Mouse (Mus musculus) kidney, adult 2 months (tissue): ENCODE measurements around the gene Phlda1. TPM values are rescaled to one million over a fixed set of nuclear protein-coding genes. Genes with fewer than 3 reads are reported as not detected.

Source experiments
- DNase-seq: peaks from one replicate; pipeline ENCODE4 v3.0.0; 2021
- H3K27ac ChIP-seq: fragments of 200-500 bp; 2 replicates; pipeline ENCODE4 v1.5.1; 2012; ENCODE audit warnings: low read depth, low read length, control low read depth, inconsistent platforms; ENCODE audit not compliant: insufficient read depth
- H3K27me3 ChIP-seq: fragments of 200-500 bp; replicated peaks from 2 replicates; pipeline ENCODE4 v1.6.1; 2012; ENCODE audit warnings: mild to moderate bottlenecking, moderate library complexity, low read length, inconsistent platforms; ENCODE audit not compliant: control insufficient read depth, insufficient read depth
- H3K36me3 ChIP-seq: fragments of 200-500 bp; 2 replicates; pipeline ENCODE4 v1.6.1; 2012; ENCODE audit warnings: mild to moderate bottlenecking, moderate library complexity, low read length, inconsistent platforms; ENCODE audit not compliant: control insufficient read depth, insufficient read depth
- H3K4me1 ChIP-seq: fragments of 200-500 bp; 2 replicates; pipeline ENCODE4 v1.6.1; 2011; ENCODE audit warnings: low read length; ENCODE audit not compliant: control insufficient read depth, insufficient read depth
- H3K4me3 ChIP-seq: fragments of 200-500 bp; 2 replicates; pipeline ENCODE4 v1.5.1; 2011; ENCODE audit warnings: mild to moderate bottlenecking, low read depth, low read length, control low read depth; ENCODE audit not compliant: insufficient read depth
- CTCF ChIP-seq: fragments of 200-500 bp; conservative IDR thresholded peaks from 2 replicates; pipeline ENCODE4 v1.5.1; 2011; ENCODE audit warnings: low read depth, mild to moderate bottlenecking, control low read depth, low read length, moderate library complexity, mixed read lengths; ENCODE audit not compliant: insufficient read depth, insufficient read length
- POLR2A ChIP-seq: fragments of 200-500 bp; IDR thresholded peaks from one replicate; pipeline ENCODE4 v1.6.1; 2011; ENCODE audit warnings: low read depth, low read length, control low read depth
- WGBS: fragments of 180-500 bp; shearing (Covaris S2); methylation state at CpG from one replicate; pipeline ENCODE4 v1.1.7; 2018; 5-methylcytosine and 5-hydroxymethylcytosine counted together
- polyA plus RNA-seq: library from polyadenylated mRNA; depleted of rRNA; stranded (reverse); fragments of >200 nt; gene quantifications from 2 replicates; pipeline ENCODE4 v1.2.3, GENCODE M21; 2012

Phlda1 gene
- polyA plus RNA-seq, 1 experiment: 9.5 TPM

GRCm38 (mm10) chr10:111543781-111544260, 37.7 kb downstream of the Phlda1 start:
- no peak overlapping the region for H3K4me3 ChIP-seq
- H3K27ac ChIP-seq: no peak overlapping the region
- no peak for TF ChIP-seq POLR2A
- 17% methylated on average over 7 of the region's 7 CpGs for WGBS
- peak; percentile 76 for DNase-seq
- peaks cover 5% of the 10 kb centered on the region for H3K4me1 ChIP-seq
- H3K27me3 ChIP-seq: no peaks in the 10 kb centered on the region
- no peaks in the 10 kb centered on the region for H3K36me3 ChIP-seq

GRCm38 (mm10) chr10:111544311-111544710, 38.2 kb downstream of the Phlda1 start:
- Histone ChIP-seq H3K27me3 (no peaks in the 10 kb centered on the region), H3K4me1 (peaks cover 5% of the 10 kb centered on the region), H3K36me3 (no peaks in the 10 kb centered on the region), H3K27ac (no peak overlapping the region), H3K4me3 (no peak overlapping the region)
- WGBS: 90% methylated on average over 4 of the region's 4 CpGs
- DNase-seq: no peak
- no peak for TF ChIP-seq CTCF
- no peak for TF ChIP-seq POLR2A

- no peaks in the 10 kb centered on the region for H3K36me3 ChIP-seq
- TF ChIP-seq POLR2A: no peak
- TF ChIP-seq CTCF: no peak
- WGBS: 88% methylated on average over 4 of the region's 4 CpGs
- no peaks in the 10 kb centered on the region for H3K27me3 ChIP-seq
- H3K4me1 ChIP-seq: peaks cover 5% of the 10 kb centered on the region
- H3K4me3 ChIP-seq: no peak overlapping the region
- DNase-seq: no peak
- no peak overlapping the region for H3K27ac ChIP-seq
Measured at GRCm38 (mm10) chr10:111545648-111546047, 39.6 kb downstream of the Phlda1 start.

- Histone ChIP-seq H3K27me3 (no peaks in the 10 kb centered on the region), H3K4me3 (no peak overlapping the region), H3K4me1 (peaks cover 5% of the 10 kb centered on the region), H3K27ac (no peak overlapping the region), H3K36me3 (no peaks in the 10 kb centered on the region)
- no peak for TF ChIP-seq POLR2A
- TF ChIP-seq CTCF: no peak
- WGBS: 80% methylated on average over 10 of the region's 10 CpGs
- DNase-seq: no peak
Measured at GRCm38 (mm10) chr10:111547881-111548372, 41.8 kb downstream of the Phlda1 start.

- DNase-seq: no peak
- Histone ChIP-seq H3K27me3 (no peaks in the 10 kb centered on the region), H3K4me3 (no peak overlapping the region), H3K27ac (no peak overlapping the region), H3K4me1 (no peaks in the 10 kb centered on the region), H3K36me3 (no peaks in the 10 kb centered on the region)
- 69% methylated on average over 6 of the region's 6 CpGs for WGBS
- TF ChIP-seq POLR2A (no peak), CTCF (no peak)
Measured at GRCm38 (mm10) chr10:111550075-111550695, 44.1 kb downstream of the Phlda1 start.

- TF ChIP-seq POLR2A (no peak), CTCF (no peak)
- no peaks in the 10 kb centered on the region for H3K27me3 ChIP-seq
- no peaks in the 10 kb centered on the region for H3K36me3 ChIP-seq
- WGBS: 67% methylated on average over 7 of the region's 7 CpGs
- no peak overlapping the region for H3K4me3 ChIP-seq
- H3K27ac ChIP-seq: no peak overlapping the region
- DNase-seq: no peak
- H3K4me1 ChIP-seq: no peaks in the 10 kb centered on the region
Measured at GRCm38 (mm10) chr10:111553695-111554094, 47.6 kb downstream of the Phlda1 start.

GRCm38 (mm10) chr10:111554651-111555050, 48.6 kb downstream of the Phlda1 start:
- no peak overlapping the region for H3K27ac ChIP-seq
- no peak overlapping the region for H3K4me3 ChIP-seq
- no peak for DNase-seq
- no peak for TF ChIP-seq CTCF
- TF ChIP-seq POLR2A: no peak
- WGBS: 94% methylated on average over 5 of the region's 5 CpGs
- H3K27me3 ChIP-seq: no peaks in the 10 kb centered on the region
- H3K4me1 ChIP-seq: no peaks in the 10 kb centered on the region; the same call in 1 of the 2 replicates
- H3K36me3 ChIP-seq: no peaks in the 10 kb centered on the region
